Comparison of ENCODE assay signal across 17 mouse cellular contexts in the genomic region with DNA sequence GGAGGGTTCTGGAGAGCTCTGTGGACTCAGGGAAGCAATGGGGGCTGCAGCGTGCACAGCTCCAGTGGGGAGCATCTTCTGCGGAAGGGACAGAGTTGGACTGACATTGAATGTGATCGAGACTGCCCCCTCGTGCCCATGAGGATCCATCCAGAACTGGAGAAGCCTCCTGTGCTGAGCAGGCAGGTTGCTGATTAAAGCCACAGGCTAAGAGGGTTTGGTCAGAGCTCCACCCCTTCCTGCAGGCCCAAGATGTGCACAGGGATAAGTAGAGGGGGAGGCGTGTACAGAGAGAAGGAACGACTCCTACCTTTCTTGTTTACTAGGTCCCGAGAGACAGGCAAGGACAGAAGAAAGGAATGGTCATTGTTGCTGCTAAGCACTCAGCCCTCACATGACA. TPM values are rescaled to one million over a fixed set of nuclear protein-coding genes. Genes with fewer than 3 reads are reported as not detected.
DNase-seq lines count a peak whose midpoint lies in the region; ATAC-seq and TF ChIP-seq lines count a peak whose summit lies in the region.
"Had no signal": no experiment of that assay in that cellular context is flagged by ENCODE, and none has a peak within 500 bp of the region (broad histone marks: within the 10 kb centered on the region; RNA-seq: fewer than 3 reads in every experiment).

No protein-coding gene starts in this region.

- no peak overlapping the region for H3K9ac ChIP-seq in stomach, postnatal 0 days (ENCODE audit: low read length)
- H3K9ac ChIP-seq in forebrain, embryonic 12.5 days: no peak overlapping the region
- H3K9ac ChIP-seq: embryonic facial prominence, embryonic 15.5 days; hindbrain, embryonic 15.5 days; midbrain, embryonic 15.5 days had no signal

- H3K9me3 ChIP-seq in stomach, postnatal 0 days (ENCODE audit: control insufficient read depth, low read length): no peaks in the 10 kb centered on the region
- H3K9me3 ChIP-seq in forebrain, embryonic 12.5 days: no peaks in the 10 kb centered on the region
- H3K9me3 ChIP-seq: embryonic facial prominence, embryonic 15.5 days; hindbrain, embryonic 15.5 days; midbrain, embryonic 15.5 days had no signal

- ATAC-seq in stomach, postnatal 0 days (ENCODE audit: low FRiP score, low TSS enrichment): no peak
- no peak for ATAC-seq in forebrain, embryonic 12.5 days (ENCODE audit: low FRiP score)
- ATAC-seq: activated CD4-positive, CD25-positive, alpha-beta regulatory T cell, adult 4 months; CD4-positive, CD25-positive, alpha-beta regulatory T cell, adult 4 months; forebrain, embryonic 14.5 days; midbrain, embryonic 15.5 days had no signal

- peak; percentile 24 for DNase-seq in retina, postnatal 7 days (ENCODE audit: low read depth, low spot score)
- DNase-seq in retina, postnatal 1 day: no peak
- peak; percentile 84 for DNase-seq in R1 (ENCODE audit: low read depth, low spot score)
- peak; percentile 65 to 77 for DNase-seq in kidney, postnatal 36 days
- DNase-seq in right cerebral cortex, adult 18-20 months: no peak
- no peak for DNase-seq in stomach, postnatal 0 days (ENCODE audit: low spot score)
- DNase-seq: gastrocnemius, adult 2 months; heart, adult 18-20 months; lung, postnatal 36 days; spleen, adult 18-20 months had no signal

- no peak for TF ChIP-seq EP300 in stomach, postnatal 0 days (optimal IDR thresholded peaks at IDR 0.05)

- H3K4me3 ChIP-seq in stomach, postnatal 0 days (ENCODE audit: low read depth, low read length): no peak overlapping the region
- no peak overlapping the region for H3K4me3 ChIP-seq in forebrain, embryonic 12.5 days (replicated peaks)
- H3K4me3 ChIP-seq: embryonic facial prominence, embryonic 15.5 days; gastrocnemius, adult 2 months; hindbrain, embryonic 15.5 days; midbrain, embryonic 15.5 days had no signal

- 71% methylated on average over 7 of the region's 7 CpGs for WGBS in stomach, postnatal 0 days
- 86% methylated on average over 7 of the region's 7 CpGs for WGBS in forebrain, embryonic 12.5 days

- H3K27me3 ChIP-seq in stomach, postnatal 0 days (ENCODE audit: control insufficient read depth, insufficient read depth, low read length): no peaks in the 10 kb centered on the region
- H3K27me3 ChIP-seq in forebrain, embryonic 12.5 days: no peaks in the 10 kb centered on the region
- H3K27me3 ChIP-seq: embryonic facial prominence, embryonic 15.5 days; hindbrain, embryonic 15.5 days; midbrain, embryonic 15.5 days had no signal

- no peak for TF ChIP-seq CTCF in stomach, postnatal 0 days (IDR thresholded peaks at IDR 0.05; ENCODE audit: low read depth)

- H3K36me3 ChIP-seq in stomach, postnatal 0 days (ENCODE audit: control insufficient read depth, insufficient read depth, low read length): peaks cover 44% of the 10 kb centered on the region
- H3K36me3 ChIP-seq in forebrain, embryonic 12.5 days (replicated peaks): peaks cover 98% of the 10 kb centered on the region

- H3K4me1 ChIP-seq in stomach, postnatal 0 days (replicated peaks; ENCODE audit: control insufficient read depth, insufficient read depth): no peaks in the 10 kb centered on the region
- no peaks in the 10 kb centered on the region for H3K4me1 ChIP-seq in forebrain, embryonic 12.5 days
- H3K4me1 ChIP-seq: hindbrain, embryonic 15.5 days; midbrain, embryonic 15.5 days had no signal

- no peak overlapping the region for H3K27ac ChIP-seq in stomach, postnatal 0 days (replicated peaks)
- no peak overlapping the region for H3K27ac ChIP-seq in forebrain, embryonic 12.5 days
- H3K27ac ChIP-seq: embryonic facial prominence, embryonic 15.5 days; gastrocnemius, adult 2 months; hindbrain, embryonic 15.5 days; midbrain, embryonic 15.5 days had no signal

- H3K4me2 ChIP-seq in stomach, postnatal 0 days (replicated peaks; ENCODE audit: low read depth): no peak overlapping the region
- no peak overlapping the region for H3K4me2 ChIP-seq in forebrain, embryonic 12.5 days
- H3K4me2 ChIP-seq: embryonic facial prominence, embryonic 15.5 days; hindbrain, embryonic 15.5 days; midbrain, embryonic 15.5 days had no signal

RNA-seq across cellular contexts. Expression of gene Kdm4a, which starts 41.4 kb away (rescaled TPM):
- 14.4 and 14.6 TPM in 2 replicates for polyA plus RNA-seq in stomach, postnatal 0 days (2015; fragmentation: Nextera tagmentation; extraction: Ambion mirVana)
- 58.5 and 58.6 TPM in 2 replicates for polyA plus RNA-seq in forebrain, embryonic 12.5 days (2016; fragmentation: Nextera tagmentation; extraction: Ambion mirVana)

Comparison
In these comparisons a context has a peak if more than half of its experiments do, and no peak if none do; other contexts are left out.
1. DNase-seq: peak in retina, postnatal 7 days (single experiment), R1 (single experiment) and kidney, postnatal 36 days (2 of 2); none in retina, postnatal 1 day (single experiment), right cerebral cortex, adult 18-20 months (single experiment) and stomach, postnatal 0 days (single experiment).